Mouse (Mus musculus) adrenal gland, postnatal 14 days (tissue): ENCODE results near the gene Grik2. TPM values are rescaled to one million over a fixed set of nuclear protein-coding genes. Genes with fewer than 3 reads are reported as not detected.
"Not testable (repeated sequence)": the region's sequence is repeated elsewhere in the genome, so short reads cannot be mapped to it uniquely, and the experiment has no call there.

Experiments
- DNase-seq: peaks from one replicate; pipeline ENCODE4 v3.0.0; 2021; ENCODE audit warnings: mixed read lengths
- total RNA-seq: library from RNA; stranded (reverse); gene quantifications from 2 replicates; pipeline ENCODE4 v1.2.3, GENCODE M21; 2021

The Grik2 gene
- total RNA-seq, 1 experiment from 2014 or later, result 3.1 TPM

GRCm38 (mm10) chr10:49319880-49320279 is 468.7 kb downstream of the Grik2 start:
- DNase-seq, result no peak

DNA sequence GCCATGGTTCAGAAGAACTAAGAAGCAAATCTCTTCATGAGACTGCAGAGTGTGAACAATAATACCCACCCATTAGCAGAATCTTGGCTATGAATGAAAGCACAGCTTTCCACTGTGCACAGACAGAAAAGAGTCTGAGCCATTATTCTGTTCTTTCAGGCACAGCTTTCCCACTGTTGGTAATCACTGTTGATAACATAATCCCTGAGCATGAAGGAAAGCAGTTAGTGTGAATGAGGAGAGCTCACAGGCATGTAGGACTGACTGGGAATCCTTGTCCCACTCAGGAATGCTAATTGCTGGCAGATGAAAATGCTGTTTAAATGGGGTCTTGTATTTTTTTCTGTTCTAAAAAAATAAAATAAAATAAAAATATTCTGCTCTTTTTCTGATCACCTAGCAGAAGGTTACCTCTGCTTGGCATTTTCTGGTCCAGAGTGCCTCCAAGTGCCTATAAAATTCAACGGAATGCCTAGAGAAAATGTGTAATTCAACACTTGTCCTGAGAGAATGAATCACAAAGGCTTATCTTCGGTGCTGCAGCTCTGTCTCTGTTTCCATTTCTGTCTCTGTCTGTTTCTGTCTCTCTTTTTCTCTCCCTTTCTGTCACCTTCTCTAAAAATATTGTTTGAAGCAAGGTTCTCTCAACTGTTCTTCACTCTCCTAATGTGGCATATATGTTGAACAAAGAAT is 532.2 kb downstream of the Grik2 start:
- DNase-seq, result no peak

- DNase-seq, result not testable (repeated sequence)
These were observed 551.2 kb downstream of the Grik2 start for GRCm38 (mm10) chr10:49237356-49237755.

- not testable (repeated sequence) for DNase-seq
These were observed 551.7 kb downstream of the Grik2 start for GRCm38 (mm10) chr10:49236844-49237243.

DNA sequence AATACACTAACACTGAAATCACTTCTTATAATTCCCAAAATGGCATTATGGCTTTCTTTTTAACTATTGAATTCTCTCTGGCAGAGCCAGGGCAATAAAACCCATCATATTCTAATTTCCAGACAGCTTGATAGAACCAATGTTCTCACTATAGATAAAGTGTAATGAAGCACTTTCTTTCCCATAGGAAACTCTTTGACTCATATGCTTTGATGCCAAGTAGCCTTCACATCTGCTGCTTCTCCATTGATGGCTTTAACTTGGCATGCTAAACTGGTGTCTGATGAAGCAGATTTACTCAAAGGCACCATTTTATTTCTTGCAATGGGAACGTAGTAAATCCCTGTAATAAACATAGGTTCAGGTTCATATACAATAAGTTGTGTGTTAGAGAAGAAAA is 568.5 kb downstream of the Grik2 start:
- no peak for DNase-seq

DNA sequence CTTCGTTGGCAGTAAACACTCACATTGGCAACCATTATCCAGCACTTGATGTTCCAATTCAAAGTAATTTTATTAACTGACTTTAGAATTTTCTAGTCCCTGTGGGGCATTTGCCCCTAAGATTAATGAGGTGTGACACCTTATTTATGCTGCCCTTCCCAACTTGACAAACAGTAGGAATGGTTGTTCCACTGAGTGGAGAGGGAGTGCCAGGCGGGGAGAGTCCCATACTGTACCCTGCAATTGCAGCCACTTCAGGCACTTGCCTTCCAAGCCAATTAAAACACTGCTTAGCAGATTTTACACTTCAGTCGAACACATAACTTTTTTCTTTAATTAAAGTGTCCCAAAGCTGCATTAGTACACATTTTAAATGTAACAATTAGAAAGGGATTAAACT is 568.9 kb downstream of the Grik2 start:
- no peak for DNase-seq

DNA sequence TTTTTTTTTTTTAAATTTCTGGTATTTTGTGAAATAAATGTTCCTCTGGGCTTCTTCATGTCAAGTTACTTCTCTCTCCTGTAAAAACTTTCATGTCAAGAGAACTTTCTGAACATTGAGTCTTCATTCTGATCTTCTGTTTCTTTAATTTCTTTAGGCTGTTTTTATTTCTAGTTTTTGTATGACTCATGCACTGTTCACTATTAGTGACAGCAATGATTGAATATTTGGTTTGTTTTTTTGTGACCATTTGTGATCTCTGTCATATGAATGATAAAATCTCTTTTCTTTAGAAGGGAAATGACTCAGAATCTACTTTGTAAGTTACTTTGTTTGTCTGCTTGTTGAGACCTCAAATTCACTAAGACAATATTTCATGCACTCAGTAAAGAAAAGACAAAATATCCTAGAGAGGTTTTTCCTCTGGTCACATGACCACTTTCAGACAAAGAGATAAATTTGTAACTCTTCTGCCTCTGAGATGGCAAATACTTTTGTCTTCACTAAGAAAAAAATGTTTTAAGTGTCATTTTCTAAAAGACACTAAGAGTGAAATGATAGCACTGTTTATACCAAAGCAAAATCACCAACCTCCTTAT is 596.7 kb downstream of the Grik2 start:
- DNase-seq, result no peak

- DNase-seq, result no peak
These were observed 597.3 kb downstream of the Grik2 start for GRCm38 (mm10) chr10:49191291-49191690.

GRCm38 (mm10) chr10:49154134-49154533 is 634.4 kb downstream of the Grik2 start:
- DNase-seq, result no peak

GRCm38 (mm10) chr10:49151496-49151895 is 637.1 kb downstream of the Grik2 start:
- not testable (repeated sequence) for DNase-seq

DNA sequence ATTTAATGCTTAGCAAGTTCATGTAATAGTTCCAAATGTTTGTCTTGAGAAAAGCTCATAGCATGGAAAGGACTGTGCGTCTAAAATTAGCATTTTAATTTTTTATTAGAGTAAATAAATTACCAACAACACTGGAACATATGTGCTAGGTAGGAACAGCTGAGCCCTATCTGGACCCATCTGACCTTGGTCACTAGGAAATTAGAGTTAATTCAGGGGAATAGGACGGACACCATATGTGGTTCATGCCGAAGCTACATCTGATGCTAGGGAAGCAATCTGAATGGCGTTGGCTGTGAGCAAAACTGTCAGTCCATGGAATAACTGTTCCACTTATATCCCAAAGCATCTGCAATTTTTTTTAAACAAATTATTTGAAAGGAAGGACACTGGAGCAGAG is 638.9 kb downstream of the Grik2 start:
- no peak for DNase-seq

- DNase-seq, result no peak
These were observed 645.9 kb downstream of the Grik2 start for GRCm38 (mm10) chr10:49142658-49143057.

- DNase-seq, result no peak
These were observed 651.8 kb downstream of the Grik2 start for GRCm38 (mm10) chr10:49136816-49137215.

- no peak for DNase-seq
These were observed 657.3 kb downstream of the Grik2 start for GRCm38 (mm10) chr10:49131311-49131710.

DNA sequence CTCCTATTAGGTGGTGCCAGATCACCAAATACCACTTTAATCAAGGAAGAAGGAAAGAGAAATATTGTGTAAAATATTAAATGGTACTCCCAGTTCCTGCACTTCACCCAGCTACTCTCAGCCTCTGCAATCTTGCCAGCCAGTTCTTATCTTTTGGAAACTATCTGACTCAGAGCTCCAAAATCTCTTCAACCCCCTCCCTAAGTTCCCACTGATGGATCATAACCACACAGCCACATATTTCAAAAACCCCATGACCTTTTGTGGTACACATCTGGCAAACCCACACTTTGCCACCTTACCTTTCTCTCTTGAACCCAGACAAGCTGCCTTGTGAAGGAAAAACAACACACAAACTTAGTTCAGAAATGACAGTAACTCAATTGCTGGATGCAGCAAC is 738.2 kb downstream of the Grik2 start:
- DNase-seq, result no peak

- DNase-seq, result no peak
These were observed 739.2 kb downstream of the Grik2 start for GRCm38 (mm10) chr10:49049391-49049790.
